Mouse (Mus musculus) ES-E14 (cell line): ENCODE measurements around the gene Mia2.

ENCODE experiments used
- MAFK ChIP-seq: IDR thresholded peaks from 2 replicates; pipeline ENCODE4 v1.6.1; 2014; ENCODE audit warnings: mild to moderate bottlenecking, low read depth, low read length, inconsistent platforms; ENCODE audit not compliant: insufficient read depth
- ZNF384 ChIP-seq: IDR thresholded peaks from 2 replicates; pipeline ENCODE4 v1.6.1; 2012; ENCODE audit warnings: low read depth, low read length, inconsistent platforms

- TF ChIP-seq ZNF384 (no peak), MAFK (no peak)
Measured at GRCm38 (mm10) chr12:59207000-59207390, 111.4 kb downstream of the Mia2 start.
